Comparison of ENCODE assay signal across 9 mouse cellular contexts in genomic region chrX:9243381-9243864, GRCm38 (mm10). TPM values are rescaled to one million over a fixed set of nuclear protein-coding genes. Genes with fewer than 3 reads are reported as not detected.
DNase-seq lines count a peak whose midpoint lies in the region; ATAC-seq lines count a peak whose summit lies in the region.
"Had no signal": no experiment of that assay in that cellular context is flagged by ENCODE, and none has a peak within 500 bp of the region (broad histone marks: within the 10 kb centered on the region; RNA-seq: fewer than 3 reads in every experiment).

No protein-coding gene starts in this region.

- WGBS in forebrain, embryonic 13.5 days = 57% methylated on average over 8 of the region's 8 CpGs
- 73% methylated on average over 8 of the region's 8 CpGs for WGBS in forebrain, embryonic 12.5 days
- WGBS in forebrain, embryonic 16.5 days = 55% methylated on average over 8 of the region's 8 CpGs

- peaks cover 17% of the 10 kb centered on the region for H3K4me1 ChIP-seq in forebrain, embryonic 13.5 days
- H3K4me1 ChIP-seq in forebrain, embryonic 12.5 days = no peaks in the 10 kb centered on the region
- H3K4me1 ChIP-seq in forebrain, embryonic 16.5 days (replicated peaks; ENCODE audit: control insufficient read depth, insufficient read depth, low read length) = no peaks in the 10 kb centered on the region; the same call in none of the 2 replicates

- H3K9ac ChIP-seq in forebrain, embryonic 13.5 days = no peak overlapping the region
- H3K9ac ChIP-seq in forebrain, embryonic 12.5 days = no peak overlapping the region
- no peak overlapping the region for H3K9ac ChIP-seq in forebrain, embryonic 16.5 days (replicated peaks; ENCODE audit: low read depth, low read length)

- no peak overlapping the region for H3K4me3 ChIP-seq in forebrain, embryonic 13.5 days
- no peak overlapping the region for H3K4me3 ChIP-seq in forebrain, embryonic 12.5 days (replicated peaks)
- no peak overlapping the region for H3K4me3 ChIP-seq in forebrain, embryonic 16.5 days (replicated peaks; ENCODE audit: low read length)

- H3K27ac ChIP-seq in forebrain, embryonic 13.5 days = peak overlapping the region; percentile 48; the same call in 1 of the 2 replicates
- no peak overlapping the region for H3K27ac ChIP-seq in forebrain, embryonic 12.5 days
- no peak overlapping the region for H3K27ac ChIP-seq in forebrain, embryonic 16.5 days (ENCODE audit: low read length)

- no peaks in the 10 kb centered on the region for H3K9me3 ChIP-seq in forebrain, embryonic 13.5 days (replicated peaks)
- H3K9me3 ChIP-seq in forebrain, embryonic 12.5 days = no peaks in the 10 kb centered on the region
- no peaks in the 10 kb centered on the region for H3K9me3 ChIP-seq in forebrain, embryonic 16.5 days (ENCODE audit: control insufficient read depth, low read length)

- DNase-seq in lung, postnatal 10 days = peak; percentile 22
- no peak for DNase-seq in lung, adult 18-20 months
- DNase-seq in ovary, postnatal 14 days (ENCODE audit: low spot score) = no peak
- no peak for DNase-seq in left cerebral cortex, adult 18-20 months (ENCODE audit: low spot score in 2 of 2)

- no peak overlapping the region for H3K4me2 ChIP-seq in forebrain, embryonic 13.5 days
- H3K4me2 ChIP-seq in forebrain, embryonic 12.5 days = no peak overlapping the region
- H3K4me2 ChIP-seq in forebrain, embryonic 16.5 days (ENCODE audit: low read length) = no peak overlapping the region

- no peaks in the 10 kb centered on the region for H3K27me3 ChIP-seq in forebrain, embryonic 13.5 days
- H3K27me3 ChIP-seq in forebrain, embryonic 12.5 days = no peaks in the 10 kb centered on the region
- H3K27me3 ChIP-seq in forebrain, embryonic 16.5 days (replicated peaks; ENCODE audit: control insufficient read depth, insufficient read depth, low read length) = no peaks in the 10 kb centered on the region

- no peaks in the 10 kb centered on the region for H3K36me3 ChIP-seq in forebrain, embryonic 13.5 days (ENCODE audit: poor library complexity, severe bottlenecking)
- no peaks in the 10 kb centered on the region for H3K36me3 ChIP-seq in forebrain, embryonic 12.5 days (replicated peaks)
- no peaks in the 10 kb centered on the region for H3K36me3 ChIP-seq in forebrain, embryonic 16.5 days (ENCODE audit: control insufficient read depth, insufficient read depth)

- peak; percentile 75 for ATAC-seq in forebrain, embryonic 13.5 days
- no peak for ATAC-seq in forebrain, embryonic 12.5 days (ENCODE audit: low FRiP score)
- peak; percentile 64 for ATAC-seq in forebrain, embryonic 16.5 days
- peak; percentile 34 for ATAC-seq in megakaryocyte-erythroid progenitor cell, adult 5-6 weeks (replicated peaks; ENCODE audit: low FRiP score, low TSS enrichment, poor library complexity, severe bottlenecking)

RNA-seq across cellular contexts. Expression of gene Gm14862, which starts 13.3 kb away (rescaled TPM):
- 0.24 TPM in 1 of 2 replicates, not detected in the other for polyA plus RNA-seq in forebrain, embryonic 13.5 days (2015; fragmentation: Nextera tagmentation; extraction: Ambion mirVana)
- 0.29 and 0.33 TPM in 2 replicates for polyA plus RNA-seq in forebrain, embryonic 12.5 days (2016; fragmentation: Nextera tagmentation; extraction: Ambion mirVana)
- polyA plus RNA-seq in forebrain, embryonic 16.5 days (2015; fragmentation: Nextera tagmentation; extraction: Ambion mirVana) = not detected in 2 replicates
- total RNA-seq in megakaryocyte-erythroid progenitor cell, adult 5-6 weeks (2014; fragmentation: Nextera tagmentation) = not detected in 2 replicates
- total RNA-seq in megakaryocyte-erythroid progenitor cell, adult 5-6 weeks (2017) = not detected in 2 replicates
- total RNA-seq in left cerebral cortex, adult 18-20 months (2021) = not detected
- total RNA-seq: liver, adult 2 months had no signal
- polyA plus RNA-seq: liver, adult 2 months had no signal

RNA-seq across cellular contexts. Expression of gene Xk, which starts 29.1 kb away (rescaled TPM):
- polyA plus RNA-seq in forebrain, embryonic 13.5 days (2015; fragmentation: Nextera tagmentation; extraction: Ambion mirVana) = 2.5 and 3.1 TPM in 2 replicates
- polyA plus RNA-seq in forebrain, embryonic 12.5 days (2016; fragmentation: Nextera tagmentation; extraction: Ambion mirVana) = 3.9 and 4.2 TPM in 2 replicates
- 3.0 and 3.8 TPM in 2 replicates for polyA plus RNA-seq in forebrain, embryonic 16.5 days (2015; fragmentation: Nextera tagmentation; extraction: Ambion mirVana)
- total RNA-seq in megakaryocyte-erythroid progenitor cell, adult 5-6 weeks (2014; fragmentation: Nextera tagmentation) = 45.8 and 46.1 TPM in 2 replicates
- 18.6 and 21.5 TPM in 2 replicates for total RNA-seq in megakaryocyte-erythroid progenitor cell, adult 5-6 weeks (2017)
- total RNA-seq in left cerebral cortex, adult 18-20 months (2021) = 10 to 100 TPM; 14.4 to 15.2 TPM

RNA-seq across cellular contexts. Expression of gene H2al1m, which starts 40.1 kb away (rescaled TPM):
- polyA plus RNA-seq in forebrain, embryonic 13.5 days (2015; fragmentation: Nextera tagmentation; extraction: Ambion mirVana) = not detected in 2 replicates
- 0.83 TPM in 1 of 2 replicates, not detected in the other for polyA plus RNA-seq in forebrain, embryonic 12.5 days (2016; fragmentation: Nextera tagmentation; extraction: Ambion mirVana)
- not detected in 2 replicates for polyA plus RNA-seq in forebrain, embryonic 16.5 days (2015; fragmentation: Nextera tagmentation; extraction: Ambion mirVana)
- total RNA-seq in megakaryocyte-erythroid progenitor cell, adult 5-6 weeks (2014; fragmentation: Nextera tagmentation) = 8.3 and 18.6 TPM in 2 replicates
- total RNA-seq in megakaryocyte-erythroid progenitor cell, adult 5-6 weeks (2017) = not detected in 2 replicates
- not detected for total RNA-seq in left cerebral cortex, adult 18-20 months (2021)
- polyA plus RNA-seq: liver, adult 2 months had no signal

RNA-seq across cellular contexts. Expression of gene Lancl3, which starts 43.7 kb away (rescaled TPM):
- polyA plus RNA-seq in forebrain, embryonic 13.5 days (2015; fragmentation: Nextera tagmentation; extraction: Ambion mirVana) = 3.8 and 4.7 TPM in 2 replicates
- polyA plus RNA-seq in forebrain, embryonic 12.5 days (2016; fragmentation: Nextera tagmentation; extraction: Ambion mirVana) = 2.5 and 2.8 TPM in 2 replicates
- polyA plus RNA-seq in forebrain, embryonic 16.5 days (2015; fragmentation: Nextera tagmentation; extraction: Ambion mirVana) = 10.4 and 10.7 TPM in 2 replicates
- total RNA-seq in megakaryocyte-erythroid progenitor cell, adult 5-6 weeks (2014; fragmentation: Nextera tagmentation) = 0.07 TPM in 1 of 2 replicates, not detected in the other
- not detected in 2 replicates for total RNA-seq in megakaryocyte-erythroid progenitor cell, adult 5-6 weeks (2017)
- total RNA-seq in left cerebral cortex, adult 18-20 months (2021) = 1 to 10 TPM; 7.2 to 7.4 TPM
- polyA plus RNA-seq: liver, adult 2 months had no signal
